Mouse (Mus musculus) midbrain, embryonic 14.5 days (tissue): Measurements from ENCODE around the gene Atg10. TPM values are rescaled to one million over a fixed set of nuclear protein-coding genes. Genes with fewer than 3 reads are reported as not detected.
"Not testable (repeated sequence)": the region's sequence is repeated elsewhere in the genome, so short reads cannot be mapped to it uniquely, and the experiment has no call there.

Source experiments
- ATAC-seq: fragments of 200-750 bp; cut with Nextera tagmentation; 2 replicates; pipeline ENCODE4 v1.8.0; 2017; ENCODE audit warnings: moderate number of reproducible peaks, moderate library complexity; ENCODE audit not compliant: low FRiP score, low TSS enrichment
- DNase-seq: peaks from one replicate; pipeline ENCODE4 v3.0.0-alpha.2; 2015
- H3K27ac ChIP-seq: fragments of 300-500 bp; sonication (generic); replicated peaks from 2 replicates; pipeline ENCODE4 v1.5.1; 2014; ENCODE audit warnings: mild to moderate bottlenecking, low read depth, low read length, moderate library complexity
- H3K27me3 ChIP-seq: fragments of 300-500 bp; sonication (generic); 2 replicates; pipeline ENCODE4 v1.6.1; 2014; ENCODE audit warnings: low read length, control low read depth, mixed read lengths; ENCODE audit not compliant: control insufficient read depth, insufficient read depth
- H3K36me3 ChIP-seq: fragments of 300-500 bp; sonication (generic); 2 replicates; pipeline ENCODE4 v1.6.1; 2014; ENCODE audit warnings: low read length, control low read depth; ENCODE audit not compliant: control insufficient read depth, insufficient read depth
- H3K4me1 ChIP-seq: fragments of 300-500 bp; sonication (generic); 2 replicates; pipeline ENCODE4 v1.6.1; 2014; ENCODE audit warnings: mild to moderate bottlenecking, antibody characterized with exemption, low read length, control low read depth; ENCODE audit not compliant: control insufficient read depth, insufficient read depth
- H3K4me2 ChIP-seq: fragments of 300-500 bp; sonication (generic); 2 replicates; pipeline ENCODE4 v1.6.1; 2014; ENCODE audit warnings: mild to moderate bottlenecking, low read length, moderate library complexity
- H3K4me3 ChIP-seq: fragments of 300-500 bp; sonication (generic); replicated peaks from 2 replicates; pipeline ENCODE4 v1.5.1; 2014; ENCODE audit warnings: low read depth, low read length
- H3K9ac ChIP-seq: fragments of 300-500 bp; sonication (generic); replicated peaks from 2 replicates; pipeline ENCODE4 v1.6.1; 2014; ENCODE audit warnings: mild to moderate bottlenecking, low read length, moderate library complexity
- H3K9me3 ChIP-seq: fragments of 300-500 bp; sonication (generic); 2 replicates; pipeline ENCODE4 v1.6.1; 2016; ENCODE audit warnings: low read length, control low read depth, mixed read lengths; ENCODE audit not compliant: control insufficient read depth
- WGBS: fragments of 180-500 bp; shearing (Covaris S2); extraction: QIAGEN DNeasy Blood & Tissue Kit; methylation state at CpG from one replicate; pipeline ENCODE4 v1.1.7; 2014; 5-methylcytosine and 5-hydroxymethylcytosine counted together
- polyA plus RNA-seq: library from polyadenylated mRNA; unstranded; fragments of >200 nt; fragmentation: Nextera tagmentation; extraction: Ambion mirVana; gene quantifications from 2 replicates; pipeline ENCODE4 v1.2.1, GENCODE M21; 2014

Gene Atg10
- polyA plus RNA-seq, 1 experiment from 2014 or later = 14.5 TPM

GRCm38 (mm10) chr13:90924072-90924471 is 299.7 kb downstream of the Atg10 start:
- Histone ChIP-seq H3K9me3 (no peaks in the 10 kb centered on the region), H3K27ac (no peak overlapping the region), H3K9ac (peak overlapping the region; percentile 88), H3K27me3 (no peaks in the 10 kb centered on the region), H3K4me3 (peak overlapping the region; percentile 91), H3K4me2 (peak overlapping the region; percentile 73), H3K4me1 (peaks cover 6% of the 10 kb centered on the region; the same call in 1 of the 2 replicates), H3K36me3 (peaks cover 40% of the 10 kb centered on the region)
- ATAC-seq (no peak), DNase-seq (no peak)
- WGBS = 54% methylated on average over 9 of the region's 9 CpGs

- not testable (repeated sequence) for DNase-seq, H3K4me1 ChIP-seq, H3K9me3 ChIP-seq, H3K27me3 ChIP-seq, ATAC-seq
- peak overlapping the region; percentile 73 for H3K4me2 ChIP-seq
- H3K36me3 ChIP-seq = peaks cover 36% of the 10 kb centered on the region
- peak overlapping the region; percentile 81; the same call in 1 of the 2 replicates for H3K27ac ChIP-seq
- 1% methylated on average over 13 of the region's 13 CpGs for WGBS
- H3K4me3 ChIP-seq = peak overlapping the region; percentile 91
- peak overlapping the region; percentile 88 for H3K9ac ChIP-seq
These were observed 300.2 kb downstream of the Atg10 start for GRCm38 (mm10) chr13:90923617-90924016.

DNA sequence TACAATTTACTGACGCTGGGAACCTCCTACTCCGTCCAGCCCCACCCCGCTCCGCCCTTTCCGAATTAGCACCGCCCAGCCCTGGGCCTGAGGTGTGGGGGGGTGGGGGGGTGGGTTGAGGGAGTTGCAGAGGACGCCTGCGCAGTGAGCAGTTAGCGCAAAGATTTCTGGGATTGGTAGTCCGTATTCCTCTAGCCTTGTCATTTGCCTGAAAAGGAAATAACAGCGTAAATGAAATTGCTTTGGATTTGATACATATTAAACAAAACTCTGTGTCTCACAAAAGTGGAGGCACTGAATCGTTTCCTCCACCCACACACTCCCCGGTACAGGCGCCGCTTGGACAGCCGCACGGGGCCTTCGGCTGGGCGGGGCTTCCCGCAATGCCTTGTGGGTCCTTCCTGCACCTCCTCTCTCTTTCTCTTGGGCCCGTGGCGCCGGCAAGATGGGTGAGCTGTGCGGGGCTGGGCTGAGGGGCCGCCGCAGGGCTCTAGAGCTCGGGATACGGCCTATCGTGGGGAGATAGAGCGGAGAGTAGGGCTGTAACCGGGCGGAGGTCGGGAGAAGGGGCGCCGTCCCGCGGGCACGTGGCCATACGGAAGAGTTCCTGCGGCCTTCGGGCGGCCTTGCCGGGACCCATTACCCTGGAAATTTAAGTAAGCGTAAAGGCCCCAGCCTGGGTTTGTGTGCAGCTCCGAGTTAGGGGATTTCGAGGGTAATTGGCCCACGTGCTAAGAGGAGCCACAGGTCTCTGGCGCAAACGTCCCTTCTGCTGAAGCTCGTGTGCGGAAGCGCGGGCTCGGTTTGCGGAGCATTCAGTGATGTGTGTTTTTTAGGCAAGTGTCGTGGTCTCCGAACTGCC is 300.8 kb downstream of the Atg10 start, which contains the start of gene Rps23:
Gene Rps23, plus strand, starts transcription at position 208 of the 862 bp plus-strand sequence.
- under 1% methylated on average over 57 of the region's 57 CpGs for WGBS
- H3K4me3 ChIP-seq = peak within 1 kb of the TSS; percentile 91
- peaks cover 6% of the 10 kb centered on the region; the same call in 1 of the 2 replicates for H3K4me1 ChIP-seq
- peak within 1 kb of the TSS; percentile 81 for H3K27ac ChIP-seq
- H3K9ac ChIP-seq = peak within 1 kb of the TSS; percentile 88
- H3K27me3 ChIP-seq = no peaks in the 10 kb centered on the region
- peaks cover 34% of the 10 kb centered on the region for H3K36me3 ChIP-seq
- DNase-seq (peak; percentile 96), ATAC-seq (peak; percentile 98)
- H3K4me2 ChIP-seq = peak within 1 kb of the TSS; percentile 73
- no peaks in the 10 kb centered on the region for H3K9me3 ChIP-seq

DNA sequence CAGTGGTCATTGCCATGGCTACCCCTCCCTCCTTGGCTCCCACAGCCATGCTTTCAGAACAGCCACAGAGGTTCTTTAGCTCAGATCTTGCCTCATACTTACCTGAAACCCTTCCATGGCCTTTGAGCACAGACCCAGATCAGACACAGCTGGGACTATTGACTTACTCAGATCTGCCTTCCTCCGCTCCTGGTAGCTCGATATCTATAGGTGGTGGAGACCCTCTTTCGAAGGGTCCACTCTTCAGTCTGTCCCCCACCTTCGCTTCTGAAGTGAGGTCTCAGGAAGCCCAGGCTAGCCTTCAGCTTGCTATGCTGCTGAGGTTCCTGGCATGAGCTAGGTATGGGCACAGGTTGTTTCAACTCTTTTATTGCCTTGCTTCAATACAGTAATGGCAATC is 309.0 kb downstream of the Atg10 start:
- Histone ChIP-seq H3K4me1 (peaks cover 7% of the 10 kb centered on the region), H3K9me3 (no peaks in the 10 kb centered on the region), H3K4me3 (no peak overlapping the region), H3K36me3 (no peaks in the 10 kb centered on the region), H3K4me2 (no peak overlapping the region), H3K27me3 (no peaks in the 10 kb centered on the region), H3K9ac (no peak overlapping the region), H3K27ac (no peak overlapping the region)
- ATAC-seq (no peak), DNase-seq (no peak)
- 92% methylated on average over 4 of the region's 4 CpGs for WGBS

DNA sequence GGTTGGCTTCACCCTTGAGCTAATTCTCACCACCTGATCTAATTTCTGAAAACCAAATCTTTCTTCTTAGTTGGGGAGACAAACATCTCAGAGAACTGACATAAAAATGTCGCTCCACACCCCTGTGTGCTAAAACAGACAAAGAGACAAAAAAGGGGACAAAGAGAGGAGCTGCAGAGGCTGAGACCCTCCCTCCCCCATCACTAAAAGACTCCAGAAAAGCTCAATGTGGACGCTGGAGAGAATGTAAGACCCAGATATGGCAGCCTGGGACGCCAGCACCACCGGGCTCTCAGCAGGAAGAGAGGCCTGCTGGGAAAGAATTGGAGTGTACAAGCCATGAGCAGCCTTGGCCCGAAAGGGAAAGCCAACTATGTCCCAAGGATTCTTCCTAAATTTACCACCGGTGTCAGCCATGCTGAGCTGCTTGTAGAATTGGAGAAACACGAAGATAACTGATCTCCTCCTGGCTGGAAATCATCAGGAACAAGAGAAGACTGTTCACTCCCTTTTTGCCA is 310.0 kb downstream of the Atg10 start:
- DNase-seq (peak; percentile 20), ATAC-seq (no peak)
- H3K4me2 ChIP-seq = 0 out of 2 replicates have a peak overlapping the region, but pooled peaks have one; percentile 9
- peaks cover 7% of the 10 kb centered on the region for H3K4me1 ChIP-seq
- WGBS = 35% methylated on average over 7 of the region's 7 CpGs
- H3K9me3 ChIP-seq = no peaks in the 10 kb centered on the region
- no peak overlapping the region for H3K4me3 ChIP-seq
- H3K27me3 ChIP-seq = no peaks in the 10 kb centered on the region
- H3K36me3 ChIP-seq = no peaks in the 10 kb centered on the region
- H3K9ac ChIP-seq = no peak overlapping the region
- H3K27ac ChIP-seq = peak overlapping the region; percentile 39

- H3K4me3 ChIP-seq = no peak overlapping the region
- peak; percentile 54 for DNase-seq
- no peaks in the 10 kb centered on the region for H3K36me3 ChIP-seq
- H3K27me3 ChIP-seq = no peaks in the 10 kb centered on the region
- ATAC-seq = peak; percentile 62
- no peak overlapping the region for H3K4me2 ChIP-seq
- H3K27ac ChIP-seq = peak overlapping the region; percentile 39
- peaks cover 7% of the 10 kb centered on the region for H3K4me1 ChIP-seq
- WGBS = 40% methylated on average over 17 of the region's 17 CpGs
- H3K9me3 ChIP-seq = no peaks in the 10 kb centered on the region
- H3K9ac ChIP-seq = no peak overlapping the region
These were observed 310.8 kb downstream of the Atg10 start for GRCm38 (mm10) chr13:90912760-90913674.

- H3K9ac ChIP-seq = no peak overlapping the region
- WGBS = 88% methylated on average over 12 of the region's 12 CpGs
- no peaks in the 10 kb centered on the region for H3K36me3 ChIP-seq
- no peak overlapping the region for H3K4me3 ChIP-seq
- H3K27me3 ChIP-seq = no peaks in the 10 kb centered on the region
- DNase-seq = no peak
- no peak overlapping the region for H3K27ac ChIP-seq
- ATAC-seq = no peak
- H3K4me1 ChIP-seq = no peaks in the 10 kb centered on the region
- no peak overlapping the region for H3K4me2 ChIP-seq
- no peaks in the 10 kb centered on the region for H3K9me3 ChIP-seq
These were observed 316.4 kb downstream of the Atg10 start for GRCm38 (mm10) chr13:90907376-90907775.

DNA sequence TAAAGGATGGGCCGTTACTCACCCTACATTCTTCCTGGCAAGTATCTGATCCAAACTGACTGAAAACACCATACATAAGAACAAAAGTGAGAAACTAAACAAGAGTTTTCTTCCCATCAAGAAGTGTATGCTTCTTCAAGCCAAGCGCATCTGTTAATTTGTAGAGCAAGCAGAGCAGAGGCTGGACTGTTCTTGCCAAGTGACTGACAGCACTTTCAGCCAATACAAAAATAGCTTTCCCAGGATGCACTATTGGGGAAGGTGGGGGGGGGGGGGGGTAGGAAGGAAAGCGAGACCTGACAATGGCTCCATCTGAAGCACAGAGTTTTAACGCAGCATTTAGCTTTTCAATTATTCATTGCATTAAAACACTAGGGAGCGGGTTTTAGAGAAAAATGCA is 318.6 kb downstream of the Atg10 start, which contains the start of gene Atp6ap1l:
Gene Atp6ap1l, minus strand, starts transcription at position 180 of the 400 bp plus-strand sequence.
- WGBS = 83% methylated on average over 5 of the region's 5 CpGs
- no peak within 1 kb of the TSS for H3K27ac ChIP-seq
- ATAC-seq (no peak), DNase-seq (no peak)
- H3K9me3 ChIP-seq = no peaks in the 10 kb centered on the region
- no peak within 1 kb of the TSS for H3K9ac ChIP-seq
- H3K36me3 ChIP-seq = no peaks in the 10 kb centered on the region
- H3K4me3 ChIP-seq = no peak within 1 kb of the TSS
- no peaks in the 10 kb centered on the region for H3K4me1 ChIP-seq
- no peaks in the 10 kb centered on the region for H3K27me3 ChIP-seq
- H3K4me2 ChIP-seq = no peak within 1 kb of the TSS
